11 mouse cellular contexts compared by ENCODE assay signal in the genomic region with DNA sequence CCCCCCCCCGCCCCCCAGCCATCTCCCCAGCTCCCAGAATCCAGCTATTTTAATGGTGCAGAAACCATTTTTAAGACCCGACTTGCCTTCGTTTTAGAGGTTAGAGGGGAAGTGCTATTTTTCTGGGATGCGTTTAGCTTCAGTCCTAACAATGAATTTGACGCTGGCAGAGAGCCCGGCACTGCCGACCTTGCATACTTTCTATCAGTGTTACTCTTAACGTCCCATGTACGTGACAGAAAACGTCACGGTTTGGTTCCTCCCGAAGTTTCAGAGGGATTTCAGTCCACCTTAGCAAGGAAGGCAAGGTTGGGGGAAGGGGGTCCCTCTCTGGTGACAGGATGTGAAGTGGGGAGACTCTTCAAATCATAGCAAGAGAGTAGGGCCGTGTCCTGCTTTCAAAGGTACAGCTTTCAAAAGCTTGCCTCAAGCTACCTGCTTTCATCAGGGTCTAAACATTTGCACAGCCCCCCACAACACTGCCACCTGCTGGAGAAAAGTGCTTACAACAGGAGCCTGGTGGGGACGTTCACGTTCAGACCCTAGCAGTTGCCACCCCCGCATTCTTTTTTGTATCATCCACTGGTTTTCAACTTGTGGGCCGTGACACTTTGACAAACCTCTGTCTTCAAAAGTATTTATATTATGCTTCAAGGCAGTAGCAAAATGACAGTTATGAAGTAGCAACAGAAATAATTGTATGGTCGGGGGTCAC.
DNase-seq lines count a peak whose midpoint lies in the region; ATAC-seq and TF ChIP-seq lines count a peak whose summit lies in the region.
"Had no signal": no experiment of that assay in that cellular context is flagged by ENCODE, and none has a peak within 500 bp of the region (broad histone marks: within the 10 kb centered on the region; RNA-seq: fewer than 3 reads in every experiment).

No protein-coding gene starts in this region.

- no peak for DNase-seq in kidney, adult 2 months
- DNase-seq in kidney, adult 18-20 months: no peak
- peak; percentile 23 for DNase-seq in thymus, postnatal 14 days
- no peak for DNase-seq in thymus, adult 18-20 months
- DNase-seq in cerebellum, postnatal 14 days: no peak
- DNase-seq in hindbrain, embryonic 10.5 days (ENCODE audit: low spot score): no peak
- DNase-seq: right cerebral cortex, postnatal 4 days had no signal

- H3K36me3 ChIP-seq in kidney, adult 2 months (ENCODE audit: control insufficient read depth, insufficient read depth, low read length): no peaks in the 10 kb centered on the region
- no peaks in the 10 kb centered on the region for H3K36me3 ChIP-seq in hindbrain, embryonic 10.5 days
- H3K36me3 ChIP-seq: midbrain, embryonic 15.5 days had no signal

- H3K4me1 ChIP-seq in kidney, adult 2 months (ENCODE audit: control insufficient read depth, insufficient read depth, low read length): no peaks in the 10 kb centered on the region
- no peaks in the 10 kb centered on the region for H3K4me1 ChIP-seq in bone marrow macrophage, adult 2 months (ENCODE audit: control insufficient read depth, insufficient read depth, low read length)
- H3K4me1 ChIP-seq in hindbrain, embryonic 10.5 days (replicated peaks): no peaks in the 10 kb centered on the region
- H3K4me1 ChIP-seq: midbrain, embryonic 15.5 days had no signal

- ATAC-seq in cerebellum, adult (ENCODE audit: insufficient number of reproducible peaks, low FRiP score, low TSS enrichment): no peak
- ATAC-seq: midbrain, embryonic 15.5 days had no signal

- H3K4me3 ChIP-seq in kidney, adult 2 months (ENCODE audit: insufficient read depth, low read depth, low read length): no peak overlapping the region
- no peak overlapping the region for H3K4me3 ChIP-seq in bone marrow macrophage, adult 2 months (ENCODE audit: insufficient read depth, low read length)
- no peak overlapping the region for H3K4me3 ChIP-seq in hindbrain, embryonic 10.5 days
- H3K4me3 ChIP-seq: erythroblast, embryonic 14.5 days; midbrain, embryonic 15.5 days had no signal

- H3K9me3 ChIP-seq in hindbrain, embryonic 10.5 days: peaks cover 6% of the 10 kb centered on the region
- H3K9me3 ChIP-seq: midbrain, embryonic 15.5 days had no signal

- no peak overlapping the region for H3K27ac ChIP-seq in kidney, adult 2 months (ENCODE audit: insufficient read depth, low read depth, low read length)
- H3K27ac ChIP-seq in bone marrow macrophage, adult 2 months (ENCODE audit: insufficient read depth, low read depth, low read length): no peak overlapping the region
- H3K27ac ChIP-seq in hindbrain, embryonic 10.5 days: no peak overlapping the region
- H3K27ac ChIP-seq: midbrain, embryonic 15.5 days had no signal

- peak; percentile 30; the same call in 1 of the 2 replicates for TF ChIP-seq CTCF in kidney, adult 2 months (conservative IDR thresholded peaks at IDR 0.05; ENCODE audit: insufficient read depth, insufficient read length, low read depth, low read length)
- TF ChIP-seq CTCF in bone marrow macrophage, adult 2 months (IDR thresholded peaks at IDR 0.05; ENCODE audit: low read depth, low read length): 0 out of 2 replicates have a peak, but pooled peaks have one; percentile 7

- 82% methylated on average over 18 of the region's 18 CpGs for WGBS in kidney, adult 2 months
- 94% methylated on average over 18 of the region's 18 CpGs for WGBS in hindbrain, embryonic 10.5 days

- TF ChIP-seq POLR2A in kidney, adult 2 months (IDR thresholded peaks at IDR 0.05; ENCODE audit: low read depth, low read length): no peak
- no peak for TF ChIP-seq POLR2A in bone marrow macrophage, adult 2 months (IDR thresholded peaks at IDR 0.05; ENCODE audit: borderline replicate concordance, low read depth, low read length)

- no peaks in the 10 kb centered on the region; the same call in 1 of the 2 replicates for H3K27me3 ChIP-seq in kidney, adult 2 months (replicated peaks; ENCODE audit: control insufficient read depth, insufficient read depth, low read length)
- no peaks in the 10 kb centered on the region for H3K27me3 ChIP-seq in hindbrain, embryonic 10.5 days (ENCODE audit: insufficient read depth, poor library complexity, severe bottlenecking)
- H3K27me3 ChIP-seq: midbrain, embryonic 15.5 days had no signal
